Mouse (Mus musculus) layer of hippocampus, postnatal 36 days (tissue): ENCODE measurements around the gene Platr17. TPM values are rescaled to one million over a fixed set of nuclear protein-coding genes. Genes with fewer than 3 reads are reported as not detected.
A peak's percentile ranks its signal among the peaks of the same experiment; 100 is the strongest.

Experiments
- DNase-seq, 2 experiments: peaks; one replicate each; pipeline ENCODE4 v3.0.0; 2022
- total RNA-seq, 2 experiments: library from RNA; stranded (reverse); gene quantifications; 2 replicates each; pipeline ENCODE4 v1.2.3; 2021

Gene Platr17
- total RNA-seq, 2 experiments from 2014 or later: not detected

- peak; percentile 74 to 75 for DNase-seq
Observed at GRCm38 (mm10) chr17:33920282-33921097, 15.6 kb downstream of the Platr17 start.

GRCm38 (mm10) chr17:33921361-33921760 lies 16.4 kb downstream of the Platr17 start:
- DNase-seq: no peak

GRCm38 (mm10) chr17:33924577-33925283 lies 19.8 kb downstream of the Platr17 start:
- no peak for DNase-seq

- no peak for DNase-seq
Observed at GRCm38 (mm10) chr17:33925406-33926116, 20.6 kb downstream of the Platr17 start.

- DNase-seq: no peak
Observed at GRCm38 (mm10) chr17:33926207-33926932, 21.4 kb downstream of the Platr17 start.

- DNase-seq: no peak
Observed at GRCm38 (mm10) chr17:33928251-33928947, 23.5 kb downstream of the Platr17 start.

GRCm38 (mm10) chr17:33929371-33930279 lies 24.7 kb downstream of the Platr17 start, which contains the start of gene Rgl2:
Gene Rgl2, plus strand, starts transcription at chr17:33929543.
- DNase-seq: peak; percentile 92 to 94

GRCm38 (mm10) chr17:33930280-33931158 lies 25.6 kb downstream of the Platr17 start:
- DNase-seq: peak; percentile 71 to 72

- DNase-seq: no peak
Observed at GRCm38 (mm10) chr17:33931159-33931866, 26.4 kb downstream of the Platr17 start.

GRCm38 (mm10) chr17:33931947-33932346 lies 27.0 kb downstream of the Platr17 start:
- DNase-seq: no peak

- no peak for DNase-seq
Observed at GRCm38 (mm10) chr17:33932448-33932847, 27.5 kb downstream of the Platr17 start.

GRCm38 (mm10) chr17:33932970-33933369 lies 28.0 kb downstream of the Platr17 start:
- no peak for DNase-seq

GRCm38 (mm10) chr17:33935422-33936055 lies 30.6 kb downstream of the Platr17 start:
- DNase-seq: no peak

- no peak for DNase-seq
Observed at GRCm38 (mm10) chr17:33936993-33937392, 32.1 kb downstream of the Platr17 start.

- DNase-seq: no peak
Observed at GRCm38 (mm10) chr17:33938783-33939182, 33.8 kb downstream of the Platr17 start.

- peak; percentile 83 to 86 for DNase-seq
Observed at GRCm38 (mm10) chr17:33940206-33940805, 35.4 kb downstream of the Platr17 start, which contains the start of the genes Pfdn6 and Wdr46. Gene Pfdn6, minus strand, starts transcription at chr17:33940343. Gene Wdr46, plus strand, starts transcription at chr17:33940660.

GRCm38 (mm10) chr17:33940981-33941380 lies 36.0 kb downstream of the Platr17 start:
- no peak for DNase-seq

GRCm38 (mm10) chr17:33941381-33941780 lies 36.4 kb downstream of the Platr17 start:
- DNase-seq: no peak
